Mouse (Mus musculus): Measurements from ENCODE around the gene Nxph3. TPM values are rescaled to one million over a fixed set of nuclear protein-coding genes. Genes with fewer than 3 reads are reported as not detected.

Nxph3 gene
- total and polyA plus RNA-seq, 2 experiments from 2014 or later: 9.5 to 35.7 TPM

DNA sequence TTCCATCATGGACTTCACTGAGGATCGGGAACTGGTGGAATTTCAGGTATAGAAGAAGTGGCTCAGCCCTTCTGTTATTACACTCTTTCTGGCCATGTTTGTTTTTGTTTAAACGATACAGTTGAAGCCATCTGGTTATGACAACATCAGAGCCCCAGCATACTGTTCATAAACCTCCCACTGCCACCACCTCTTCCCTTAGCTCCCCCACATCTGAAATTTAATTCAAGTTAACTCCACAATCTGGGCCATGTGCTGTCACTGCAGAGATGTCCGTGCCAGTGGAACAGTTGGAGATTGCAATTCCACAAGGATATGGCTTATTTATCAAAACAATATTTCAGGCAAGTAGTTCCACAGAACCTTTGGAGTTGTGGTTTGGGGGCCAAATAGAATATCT lies 20.0 kb downstream of the Nxph3 start:
- Histone ChIP-seq H3K27me3 (ENCODE audit: insufficient read depth, low read length) (no peaks in the 10 kb centered on the region), H3K9ac (no peak overlapping the region), H3K4me2 (ENCODE audit: low read depth) (no peak overlapping the region), H3K9me3 (ENCODE audit: low read length) (no peaks in the 10 kb centered on the region), H3K4me1 (ENCODE audit: insufficient read depth) (no peaks in the 10 kb centered on the region), H3K36me3 (ENCODE audit: insufficient read depth) (peaks cover 36% of the 10 kb centered on the region; the same call in 1 of the 2 replicates), H3K4me3 (ENCODE audit: low read depth, low read length) (no peak overlapping the region), H3K27ac (ENCODE audit: low read depth, low read length) (no peak overlapping the region)
- WGBS: 58% methylated on average over 3 of the region's 3 CpGs
- no peak for TF ChIP-seq CTCF (IDR thresholded peaks at IDR 0.05; ENCODE audit: low read depth)
- ATAC-seq (peak; percentile 65), DNase-seq (no peak)

DNA sequence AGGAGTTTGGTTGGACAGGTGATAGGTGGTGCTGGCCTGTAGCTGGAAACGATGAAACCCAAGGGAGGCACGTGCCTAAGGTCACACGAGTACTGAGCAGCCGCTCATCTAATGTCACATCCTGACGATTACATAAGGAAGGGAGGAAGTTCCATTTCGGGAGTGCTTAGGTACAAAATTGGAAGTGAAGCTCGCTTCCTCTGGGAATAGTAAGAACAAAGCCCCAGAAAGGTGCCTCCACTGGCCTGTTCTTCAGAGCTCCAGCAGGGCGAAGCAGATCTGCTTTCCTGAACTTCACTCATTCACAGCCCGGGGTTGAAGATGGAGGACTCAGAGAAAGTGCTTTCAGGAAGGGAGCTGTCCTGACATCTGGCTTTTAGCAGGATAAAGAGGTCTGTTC lies 20.4 kb downstream of the Nxph3 start:
- Histone ChIP-seq H3K9ac (no peak overlapping the region), H3K4me2 (ENCODE audit: low read depth) (no peak overlapping the region), H3K9me3 (ENCODE audit: low read length) (no peaks in the 10 kb centered on the region), H3K4me3 (ENCODE audit: low read depth, low read length) (no peak overlapping the region), H3K4me1 (ENCODE audit: insufficient read depth) (no peaks in the 10 kb centered on the region), H3K27me3 (ENCODE audit: insufficient read depth, low read length) (no peaks in the 10 kb centered on the region), H3K36me3 (ENCODE audit: insufficient read depth) (peaks cover 38% of the 10 kb centered on the region; the same call in 1 of the 2 replicates), H3K27ac (ENCODE audit: low read depth, low read length) (no peak overlapping the region)
- TF ChIP-seq CTCF (IDR thresholded peaks at IDR 0.05; ENCODE audit: low read depth): no peak
- 84% methylated on average over 9 of the region's 9 CpGs for WGBS
- no peak for DNase-seq
- 0 out of 2 replicates have a peak, but pooled peaks have one; percentile 6 for ATAC-seq

DNA sequence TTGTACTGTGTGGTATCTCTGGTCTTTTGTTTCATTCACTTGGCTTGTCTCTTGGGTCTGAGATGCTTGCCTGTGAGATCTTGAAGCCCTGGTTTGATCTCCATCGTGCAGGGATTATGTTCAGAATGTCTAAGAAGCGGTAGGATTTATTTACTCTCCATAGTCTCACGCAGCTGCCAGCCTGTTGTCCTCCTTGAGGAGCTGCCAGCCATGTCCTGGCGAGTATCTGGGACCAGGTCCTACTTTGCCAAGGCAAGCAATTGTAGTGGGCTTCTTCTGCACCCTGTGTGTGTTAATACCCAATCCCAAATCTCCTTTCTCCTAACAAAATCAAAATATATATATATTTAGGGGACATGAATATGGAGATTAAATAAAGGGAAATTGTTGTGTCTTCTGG lies 21.4 kb downstream of the Nxph3 start:
- no peak for ATAC-seq
- 61% methylated on average over 4 of the region's 4 CpGs for WGBS
- TF ChIP-seq CTCF (IDR thresholded peaks at IDR 0.05; ENCODE audit: low read depth): no peak
- Histone ChIP-seq H3K4me3 (ENCODE audit: low read depth, low read length) (no peak overlapping the region), H3K9ac (no peak overlapping the region), H3K27me3 (ENCODE audit: insufficient read depth, low read length) (no peaks in the 10 kb centered on the region), H3K36me3 (ENCODE audit: insufficient read depth) (peaks cover 39% of the 10 kb centered on the region; the same call in 1 of the 2 replicates), H3K9me3 (ENCODE audit: low read length) (no peaks in the 10 kb centered on the region), H3K4me2 (ENCODE audit: low read depth) (no peak overlapping the region), H3K4me1 (ENCODE audit: insufficient read depth) (no peaks in the 10 kb centered on the region), H3K27ac (ENCODE audit: low read depth, low read length) (no peak overlapping the region)
- no peak for DNase-seq

DNA sequence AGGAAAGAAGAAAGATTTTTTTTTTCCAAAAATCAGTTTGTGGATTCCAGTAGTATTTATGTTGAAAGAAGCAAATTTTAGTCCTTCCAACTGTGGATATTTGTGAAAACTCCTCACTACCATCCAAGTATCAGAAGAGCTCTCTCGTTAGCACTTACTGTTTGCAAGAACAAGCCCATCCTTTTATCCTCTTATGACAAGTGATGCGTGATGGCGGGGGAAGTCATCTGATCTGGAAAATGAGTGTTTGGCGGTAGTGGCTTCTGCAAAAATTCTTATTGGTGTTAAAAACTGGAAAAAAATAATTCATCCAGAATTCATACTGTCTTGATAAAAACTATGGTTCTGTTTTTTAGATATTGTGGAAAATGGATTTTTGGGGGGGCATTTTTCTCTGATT lies 22.1 kb downstream of the Nxph3 start:
- no peaks in the 10 kb centered on the region for H3K27me3 ChIP-seq (ENCODE audit: insufficient read depth, low read length)
- WGBS: 56% methylated on average over 4 of the region's 4 CpGs
- H3K4me1 ChIP-seq (ENCODE audit: insufficient read depth): no peaks in the 10 kb centered on the region
- no peak overlapping the region for H3K4me3 ChIP-seq (ENCODE audit: low read depth, low read length)
- no peak for DNase-seq
- H3K9ac ChIP-seq: no peak overlapping the region
- no peak overlapping the region for H3K4me2 ChIP-seq (ENCODE audit: low read depth)
- no peak for ATAC-seq
- peaks cover 37% of the 10 kb centered on the region; the same call in 1 of the 2 replicates for H3K36me3 ChIP-seq (ENCODE audit: insufficient read depth)
- no peak overlapping the region for H3K27ac ChIP-seq (ENCODE audit: low read depth, low read length)
- no peaks in the 10 kb centered on the region for H3K9me3 ChIP-seq (ENCODE audit: low read length)
- TF ChIP-seq CTCF (IDR thresholded peaks at IDR 0.05; ENCODE audit: low read depth): no peak

DNA sequence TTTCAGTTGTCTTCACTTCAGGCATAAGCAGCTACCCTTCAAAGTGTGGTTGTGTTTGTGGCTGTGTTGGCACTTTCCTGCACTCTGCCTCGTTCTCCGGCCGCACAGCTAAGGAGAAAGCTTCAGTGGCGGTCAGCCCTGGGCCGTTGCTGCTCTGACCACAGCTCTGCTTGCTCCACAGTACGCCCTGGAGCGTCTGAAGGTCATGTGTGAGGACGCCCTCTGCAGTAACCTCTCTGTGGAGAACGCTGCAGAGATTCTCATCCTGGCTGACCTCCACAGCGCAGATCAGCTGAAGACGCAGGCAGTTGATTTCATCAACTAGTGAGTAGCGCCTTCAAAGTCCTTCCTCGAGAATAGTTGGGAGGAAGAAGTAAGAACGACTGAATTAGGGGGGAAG lies 24.3 kb downstream of the Nxph3 start:
- DNase-seq (no peak), ATAC-seq (no peak)
- Histone ChIP-seq H3K9me3 (ENCODE audit: low read length) (no peaks in the 10 kb centered on the region), H3K4me2 (ENCODE audit: low read depth) (no peak overlapping the region), H3K4me3 (ENCODE audit: low read depth, low read length) (no peak overlapping the region), H3K27me3 (ENCODE audit: insufficient read depth, low read length) (no peaks in the 10 kb centered on the region), H3K27ac (ENCODE audit: low read depth, low read length) (no peak overlapping the region), H3K9ac (no peak overlapping the region), H3K4me1 (ENCODE audit: insufficient read depth) (no peaks in the 10 kb centered on the region), H3K36me3 (ENCODE audit: insufficient read depth) (peaks cover 51% of the 10 kb centered on the region)
- TF ChIP-seq CTCF (IDR thresholded peaks at IDR 0.05; ENCODE audit: low read depth): no peak
- WGBS: 89% methylated on average over 14 of the region's 14 CpGs

DNA sequence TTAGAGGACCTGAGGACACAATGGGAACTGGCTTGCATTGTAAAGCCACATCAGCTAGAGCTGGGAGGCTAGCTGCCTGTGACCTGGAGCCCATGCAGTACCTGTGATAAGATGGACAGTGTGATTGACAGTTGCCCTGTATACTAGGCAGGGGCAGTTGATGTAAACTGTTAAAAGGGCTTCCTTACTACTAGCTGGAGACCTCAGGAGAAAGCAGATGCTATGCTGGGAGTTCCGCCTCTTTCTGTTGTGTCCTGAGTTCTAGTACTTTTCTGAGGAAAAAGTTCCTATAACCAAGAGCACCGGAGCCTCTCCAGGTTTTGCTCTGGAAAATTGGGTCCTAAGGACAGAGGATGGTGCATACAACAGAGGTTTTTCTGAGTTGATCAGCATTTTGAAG lies 27.1 kb downstream of the Nxph3 start:
- ATAC-seq: no peak
- Histone ChIP-seq H3K4me3 (ENCODE audit: low read depth, low read length) (no peak overlapping the region), H3K4me1 (ENCODE audit: insufficient read depth) (no peaks in the 10 kb centered on the region), H3K36me3 (ENCODE audit: insufficient read depth) (peaks cover 55% of the 10 kb centered on the region), H3K27ac (ENCODE audit: low read depth, low read length) (no peak overlapping the region), H3K27me3 (ENCODE audit: insufficient read depth, low read length) (no peaks in the 10 kb centered on the region), H3K4me2 (ENCODE audit: low read depth) (no peak overlapping the region), H3K9ac (no peak overlapping the region), H3K9me3 (ENCODE audit: low read length) (no peaks in the 10 kb centered on the region)
- 100% methylated on average over 2 of the region's 2 CpGs for WGBS
- DNase-seq: no peak
- TF ChIP-seq CTCF (IDR thresholded peaks at IDR 0.05; ENCODE audit: low read depth): no peak

DNA sequence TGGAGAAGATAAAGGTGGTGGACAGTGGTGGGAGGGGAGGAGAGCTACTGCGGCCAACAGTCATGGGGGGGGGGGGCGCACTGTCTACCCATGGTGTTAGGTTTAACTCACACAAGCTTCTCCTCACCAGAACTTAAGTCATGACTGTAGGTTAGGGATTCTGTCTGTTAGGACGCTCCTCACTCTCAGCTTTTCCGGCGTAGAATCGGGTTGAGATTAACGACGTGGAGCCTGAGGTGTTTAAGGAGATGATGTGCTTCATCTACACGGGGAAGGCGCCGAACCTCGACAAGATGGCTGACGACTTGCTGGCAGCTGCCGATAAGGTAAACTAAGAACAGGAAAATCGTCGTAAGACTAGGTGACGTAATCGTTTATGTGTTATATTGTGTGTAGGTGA lies 28.7 kb downstream of the Nxph3 start:
- Histone ChIP-seq H3K9ac (no peak overlapping the region), H3K9me3 (ENCODE audit: low read length) (no peaks in the 10 kb centered on the region), H3K27ac (ENCODE audit: low read depth, low read length) (no peak overlapping the region), H3K4me1 (ENCODE audit: insufficient read depth) (no peaks in the 10 kb centered on the region), H3K27me3 (ENCODE audit: insufficient read depth, low read length) (no peaks in the 10 kb centered on the region), H3K4me2 (ENCODE audit: low read depth) (no peak overlapping the region), H3K4me3 (ENCODE audit: low read depth, low read length) (no peak overlapping the region), H3K36me3 (ENCODE audit: insufficient read depth) (peaks cover 41% of the 10 kb centered on the region)
- TF ChIP-seq CTCF (IDR thresholded peaks at IDR 0.05; ENCODE audit: low read depth): no peak
- 95% methylated on average over 18 of the region's 18 CpGs for WGBS
- no peak for ATAC-seq
- DNase-seq: no peak

DNA sequence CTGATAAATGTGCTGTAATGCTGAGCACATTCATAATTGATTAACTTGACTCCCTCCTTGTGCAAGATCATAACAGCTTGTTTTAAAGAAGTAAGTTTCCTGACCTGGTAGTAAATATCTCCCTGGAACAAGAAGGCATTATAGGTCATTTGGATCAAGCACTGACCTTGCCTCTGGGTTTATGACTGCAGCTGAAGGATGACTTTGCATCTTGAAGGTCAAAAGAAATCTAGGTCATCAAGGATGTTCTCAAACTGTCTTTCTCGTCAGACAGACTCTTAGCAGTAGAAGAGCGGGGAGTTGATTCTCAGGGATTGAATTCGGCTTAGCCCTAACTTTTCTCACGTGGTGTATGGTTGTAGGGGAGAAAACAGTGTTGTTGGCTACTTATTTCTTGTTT lies 33.7 kb downstream of the Nxph3 start:
- no peaks in the 10 kb centered on the region for H3K27me3 ChIP-seq (ENCODE audit: insufficient read depth, low read length)
- peaks cover 14% of the 10 kb centered on the region for H3K36me3 ChIP-seq (ENCODE audit: insufficient read depth)
- DNase-seq: no peak
- no peak overlapping the region for H3K4me3 ChIP-seq (ENCODE audit: low read depth, low read length)
- TF ChIP-seq CTCF (IDR thresholded peaks at IDR 0.05; ENCODE audit: low read depth): no peak
- H3K4me1 ChIP-seq (ENCODE audit: insufficient read depth): no peaks in the 10 kb centered on the region
- no peak overlapping the region for H3K27ac ChIP-seq (ENCODE audit: low read depth, low read length)
- WGBS: 94% methylated on average over 4 of the region's 4 CpGs
- H3K4me2 ChIP-seq (ENCODE audit: low read depth): no peak overlapping the region
- H3K9me3 ChIP-seq (ENCODE audit: low read length): no peaks in the 10 kb centered on the region
- H3K9ac ChIP-seq: no peak overlapping the region
- no peak for ATAC-seq

Measured in forebrain, postnatal 0 days (tissue).